Mouse (Mus musculus): ENCODE data around the gene Plekha5.

Gene Plekha5

GRCm38 (mm10) chr6:140620531-140621349 lies 196.9 kb downstream of the Plekha5 start:
- DNase-seq, result peak; percentile 35

- no peak for DNase-seq
Measured at GRCm38 (mm10) chr6:140621622-140622021, 197.8 kb downstream of the Plekha5 start.

- peak; percentile 15 for DNase-seq
Measured at GRCm38 (mm10) chr6:140622391-140623225, 198.8 kb downstream of the Plekha5 start, which contains the start of gene Aebp2. Gene Aebp2 (plus strand): TSS chr6:140622663.

GRCm38 (mm10) chr6:140623226-140624095 lies 199.6 kb downstream of the Plekha5 start:
- peak; percentile 95 for DNase-seq

- no peak for DNase-seq
Measured at GRCm38 (mm10) chr6:140624096-140625051, 200.5 kb downstream of the Plekha5 start.

GRCm38 (mm10) chr6:140629176-140629859 lies 205.5 kb downstream of the Plekha5 start:
- no peak for DNase-seq

GRCm38 (mm10) chr6:140630306-140630705 lies 206.5 kb downstream of the Plekha5 start:
- no peak for DNase-seq

GRCm38 (mm10) chr6:140633616-140634015 lies 209.8 kb downstream of the Plekha5 start:
- no peak for DNase-seq

- no peak for DNase-seq
Measured at GRCm38 (mm10) chr6:140636290-140636689, 212.4 kb downstream of the Plekha5 start.

GRCm38 (mm10) chr6:140642010-140642409 lies 218.2 kb downstream of the Plekha5 start:
- no peak for DNase-seq

- no peak for DNase-seq
Measured at GRCm38 (mm10) chr6:140642655-140643054, 218.8 kb downstream of the Plekha5 start.

GRCm38 (mm10) chr6:140645931-140646330 lies 222.1 kb downstream of the Plekha5 start:
- DNase-seq, result no peak
